Mouse (Mus musculus): ENCODE results near the gene Zscan5b. TPM values are rescaled to one million over a fixed set of nuclear protein-coding genes. Genes with fewer than 3 reads are reported as not detected.
"Not testable (repeated sequence)": the region's sequence is repeated elsewhere in the genome, so short reads cannot be mapped to it uniquely, and the experiment has no call there.

Gene Zscan5b
- total RNA-seq, 2 experiments from 2014 or later, result not detected

DNA sequence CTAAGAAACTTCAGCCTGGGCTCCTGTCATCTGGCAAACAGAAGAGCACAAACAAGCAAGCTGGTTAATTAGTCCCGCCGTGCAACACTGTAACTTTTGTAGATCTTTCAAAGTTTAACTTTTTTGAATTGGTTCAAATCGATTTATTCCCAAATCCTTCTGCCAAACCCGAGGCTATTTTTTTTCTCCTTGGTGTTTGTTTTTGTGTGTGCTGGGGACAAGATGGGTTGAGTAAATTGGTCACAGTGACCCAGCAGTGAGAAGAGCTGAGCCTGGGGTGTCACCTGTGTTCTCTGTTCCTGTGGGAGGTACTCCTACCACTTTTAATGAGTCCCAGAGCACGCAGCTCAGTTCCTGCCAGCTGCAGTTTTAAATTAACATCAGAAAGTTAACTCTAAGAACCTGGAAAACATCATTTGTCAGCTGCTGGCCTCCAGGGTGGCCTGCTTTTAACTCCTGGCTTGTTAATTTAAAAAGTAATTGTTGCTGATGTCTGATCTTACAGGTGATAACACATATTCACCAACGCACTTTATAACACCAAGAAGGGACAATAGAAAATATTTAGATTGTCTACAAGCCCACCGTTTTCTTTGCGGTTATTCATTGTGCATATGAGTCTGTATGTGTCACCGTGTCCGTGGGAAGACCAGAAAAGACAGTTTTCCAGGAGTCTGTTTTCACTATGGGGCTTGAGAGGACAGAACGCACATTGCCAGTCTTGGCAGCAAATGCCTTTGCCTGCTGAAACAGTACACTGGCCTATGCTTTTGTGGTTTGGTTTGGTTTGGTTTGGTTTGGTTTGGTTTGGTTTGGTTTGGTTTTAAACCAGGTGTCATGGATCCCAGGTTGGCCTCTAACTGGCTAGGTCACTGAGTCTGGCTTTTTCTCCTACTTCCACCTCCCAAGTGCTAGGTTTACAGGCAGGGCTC lies 22.5 kb downstream of the Zscan5b start:
- ATAC-seq (replicated peaks; ENCODE audit: poor library complexity), result no peak

DNA sequence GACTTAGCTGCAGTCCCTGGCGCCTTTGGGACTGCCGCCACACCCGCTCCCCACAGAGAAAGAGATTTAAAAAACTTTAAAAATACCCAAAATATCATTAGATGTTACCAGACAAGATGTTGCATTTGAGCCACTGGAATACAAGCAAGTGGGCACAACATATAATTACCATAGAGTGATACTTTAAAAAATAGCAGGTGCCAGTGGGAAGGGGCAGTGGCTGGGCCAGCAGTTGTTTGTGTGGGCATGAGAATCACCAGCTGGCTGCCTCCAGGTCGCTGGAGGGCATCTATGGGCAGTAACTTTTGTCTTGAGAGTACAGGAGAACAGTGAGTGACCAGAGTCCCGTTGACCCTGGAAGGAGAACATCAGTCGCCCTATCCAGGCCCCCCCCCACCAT lies 30.3 kb downstream of the Zscan5b start, which contains the start of gene Epp13:
Gene Epp13, plus strand, starts transcription at position 301 of the 400 bp plus-strand sequence.
- ATAC-seq (replicated peaks; ENCODE audit: poor library complexity), result no peak

DNA sequence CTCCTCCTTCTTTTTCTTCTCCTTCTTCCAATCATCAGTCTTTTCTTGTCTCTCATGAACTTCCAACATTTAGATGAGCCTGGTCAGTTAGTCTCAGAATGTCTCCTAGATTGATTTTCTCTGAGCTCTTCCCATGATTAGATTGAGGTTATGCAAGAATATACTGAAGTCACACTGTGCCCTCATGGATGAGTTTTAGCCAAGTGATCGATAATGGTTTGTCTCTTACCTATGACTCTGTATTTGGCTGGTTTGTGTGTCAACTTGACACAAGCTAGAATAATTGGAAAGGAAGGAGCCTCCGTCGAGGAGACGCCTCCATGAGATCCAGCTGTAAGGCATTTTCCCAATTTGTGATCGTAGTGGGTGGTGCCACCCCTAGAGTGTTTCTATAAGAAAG lies 32.4 kb downstream of the Zscan5b start:
- ATAC-seq (replicated peaks; ENCODE audit: poor library complexity), result no peak

DNA sequence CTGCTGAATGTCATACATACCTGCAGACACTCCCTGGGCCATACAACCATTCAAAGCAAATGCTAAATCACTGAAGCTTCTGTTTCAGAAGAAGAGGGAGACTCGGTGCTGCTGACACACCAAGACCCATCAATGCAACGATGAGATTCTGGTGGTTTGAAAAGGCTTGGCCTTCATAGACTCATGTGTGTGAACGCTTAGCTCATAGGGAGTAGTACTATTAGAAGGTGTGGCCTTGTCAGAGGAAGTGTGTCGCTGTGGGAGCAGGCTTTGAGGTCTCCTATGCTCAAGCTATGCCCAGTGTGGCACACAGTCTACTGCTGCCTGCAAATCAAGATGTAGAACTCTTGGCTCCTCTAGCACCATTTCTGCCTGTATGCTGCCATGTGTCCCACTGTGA lies 35.3 kb downstream of the Zscan5b start:
- ATAC-seq (replicated peaks; ENCODE audit: poor library complexity), result no peak

DNA sequence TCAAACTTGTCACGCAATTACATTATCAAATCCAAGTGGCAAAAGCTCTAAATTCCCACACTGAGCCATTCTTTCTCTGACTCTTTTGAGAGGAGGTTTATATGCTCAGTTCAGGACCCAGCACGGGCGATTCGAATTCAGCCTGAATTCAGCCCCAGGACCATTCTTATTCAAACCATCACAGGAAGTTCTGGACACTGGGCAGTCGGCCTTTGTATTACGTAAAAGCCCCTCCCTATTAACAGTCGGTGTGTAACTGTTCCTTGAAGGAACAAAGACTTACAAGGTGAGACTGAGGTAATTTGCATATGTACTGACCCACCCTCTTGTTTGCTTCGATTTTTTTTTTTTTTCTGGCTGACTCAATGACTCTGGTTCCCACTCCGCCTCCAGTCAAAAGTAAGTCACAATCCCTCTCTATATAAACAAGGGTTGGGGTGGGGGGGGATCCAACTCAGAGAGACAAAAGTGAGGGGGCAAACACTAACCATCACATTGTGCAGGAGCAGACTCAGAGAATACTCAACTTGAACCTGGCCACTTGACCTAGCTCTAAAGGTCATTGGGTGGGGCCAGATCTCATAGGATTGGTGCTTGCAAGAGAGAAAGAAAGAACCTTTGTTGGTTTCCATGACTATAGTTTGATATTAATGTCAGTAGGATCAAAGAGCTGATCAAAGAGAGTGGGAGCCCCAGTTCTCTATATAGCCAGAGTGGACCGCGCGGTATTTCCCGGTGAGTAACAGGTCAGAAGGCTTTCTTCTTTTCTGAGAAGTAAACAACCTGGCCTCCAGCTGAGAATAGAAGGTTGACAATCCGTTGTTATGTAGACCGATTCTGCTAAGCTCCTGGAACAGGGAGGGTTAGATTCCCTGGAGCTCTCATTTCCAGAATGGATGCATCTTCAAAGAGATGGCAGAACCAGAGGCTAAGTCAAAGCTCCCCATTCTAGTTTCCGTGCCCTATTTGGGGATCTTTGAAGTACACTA lies 36.4 kb downstream of the Zscan5b start:
- ATAC-seq (replicated peaks; ENCODE audit: poor library complexity), result no peak

DNA sequence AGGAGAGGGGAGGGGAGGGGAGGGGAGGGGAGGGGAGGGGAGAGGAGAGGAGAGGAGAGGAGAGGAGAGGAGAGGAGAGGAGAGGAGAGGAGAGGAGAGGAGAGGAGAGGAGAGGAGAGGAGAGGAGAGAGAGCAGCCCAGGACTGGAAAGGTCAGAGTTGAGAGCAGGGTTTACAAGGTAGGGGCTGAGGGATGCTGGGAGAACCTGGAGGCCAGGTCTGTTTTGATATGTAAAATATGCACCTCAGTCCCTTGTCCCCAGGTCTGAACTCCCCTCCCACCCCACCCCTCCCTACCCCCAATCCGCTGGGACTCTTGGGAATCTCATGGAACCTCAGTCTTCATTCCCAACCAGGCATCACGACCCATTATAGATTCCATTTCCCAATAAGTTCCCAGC lies 37.9 kb downstream of the Zscan5b start:
- ATAC-seq (replicated peaks; ENCODE audit: poor library complexity), result not testable (repeated sequence)

DNA sequence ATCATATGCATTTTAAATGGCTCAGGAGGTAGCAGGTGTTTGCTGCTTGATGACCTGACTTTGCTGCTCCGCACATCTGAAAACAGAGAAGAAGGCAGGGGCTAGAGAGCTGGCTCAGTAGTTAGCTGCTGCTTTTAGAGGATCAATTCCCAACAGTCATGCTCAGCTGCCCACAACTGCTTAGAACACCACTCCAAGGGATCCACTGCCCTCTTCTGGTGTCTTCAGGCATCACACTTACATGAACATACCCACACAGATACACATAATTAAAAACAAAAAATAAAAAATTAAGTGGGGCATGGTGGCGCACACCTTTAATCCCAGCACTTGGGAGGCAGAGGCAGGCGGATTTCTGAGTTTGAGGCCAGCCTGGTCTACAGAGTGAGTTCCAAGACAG lies 40.0 kb downstream of the Zscan5b start:
- peak; percentile 44; the same call in 1 of the 2 replicates for ATAC-seq (replicated peaks; ENCODE audit: poor library complexity)

DNA sequence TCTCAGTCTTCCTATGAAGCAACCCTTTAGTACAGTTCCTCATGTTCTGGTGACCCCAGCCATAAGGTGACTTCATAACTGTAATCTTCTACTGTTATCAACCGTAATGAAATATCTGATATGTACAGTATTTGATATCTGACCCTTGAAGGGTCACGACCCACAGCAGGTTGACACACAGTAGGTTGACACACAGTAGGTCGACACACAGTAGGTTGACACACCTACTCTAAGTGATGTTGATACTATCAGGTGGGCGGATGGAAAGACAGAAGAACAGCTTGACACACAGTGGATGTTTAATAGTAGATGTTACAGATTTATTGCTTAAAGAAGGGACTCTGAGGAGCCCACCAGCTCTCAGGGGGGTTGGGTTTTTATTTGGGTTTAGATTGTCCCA lies 40.9 kb downstream of the Zscan5b start:
- no peak for ATAC-seq (replicated peaks; ENCODE audit: poor library complexity)

DNA sequence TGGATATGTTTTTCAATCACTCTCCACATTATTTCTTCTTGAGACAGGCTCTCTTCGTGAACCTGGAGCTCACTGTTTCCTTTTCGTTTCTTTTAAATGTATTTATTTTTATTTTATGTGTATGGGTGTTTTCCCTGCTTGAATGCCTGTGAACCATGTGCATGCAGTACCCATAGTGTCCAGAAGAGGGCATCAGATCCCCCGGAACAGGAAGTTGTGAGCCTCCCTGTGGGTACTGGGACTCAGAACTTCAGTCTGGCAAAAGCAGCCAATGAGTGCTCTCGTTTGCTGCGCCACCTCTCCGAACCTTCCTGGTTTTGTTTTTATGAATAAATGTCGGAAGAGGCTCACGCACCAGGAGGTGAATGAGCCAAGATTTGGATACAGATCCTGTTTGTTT lies 43.6 kb downstream of the Zscan5b start:
- peak; percentile 98 for ATAC-seq (replicated peaks; ENCODE audit: poor library complexity)

DNA sequence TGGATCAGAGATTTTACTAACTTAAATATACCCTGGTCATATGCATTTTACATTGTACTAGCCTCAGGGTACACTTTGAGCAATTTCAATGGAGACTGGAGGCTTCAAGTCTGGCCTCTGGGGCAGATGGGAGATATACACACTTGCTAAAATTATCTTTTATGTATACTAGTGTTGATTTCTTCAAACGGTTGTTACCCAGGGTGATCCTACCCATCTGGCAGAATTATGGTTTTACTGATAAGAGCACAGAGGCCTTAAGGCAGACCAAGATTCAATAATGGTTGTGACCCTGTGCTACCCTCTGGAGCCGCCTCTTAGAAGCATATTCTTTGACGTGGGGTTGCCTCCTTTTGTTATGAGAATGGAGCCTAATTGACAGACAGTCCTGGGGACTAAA lies 55.8 kb downstream of the Zscan5b start:
- peak; percentile 70 for ATAC-seq (replicated peaks; ENCODE audit: poor library complexity)

DNA sequence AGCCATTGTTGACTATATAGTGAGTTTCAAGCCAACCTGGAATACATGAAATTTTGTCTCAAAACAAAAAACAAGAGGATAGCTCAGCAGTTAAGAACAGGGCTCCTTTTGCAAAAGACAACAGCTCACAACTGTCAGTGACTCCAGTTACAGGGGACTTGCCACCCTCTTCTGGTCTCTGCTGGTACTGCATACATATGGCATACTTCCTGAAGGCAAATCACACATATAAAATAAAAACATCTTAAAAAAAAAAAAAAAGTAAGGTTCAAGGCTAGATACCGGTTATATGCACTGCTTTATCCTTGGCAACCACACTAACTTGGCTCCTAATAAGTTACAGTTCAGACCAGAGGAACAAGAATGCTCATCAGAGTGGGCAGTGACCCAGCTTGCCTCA lies 60.7 kb downstream of the Zscan5b start:
- peak; percentile 47 for ATAC-seq (replicated peaks; ENCODE audit: poor library complexity)

DNA sequence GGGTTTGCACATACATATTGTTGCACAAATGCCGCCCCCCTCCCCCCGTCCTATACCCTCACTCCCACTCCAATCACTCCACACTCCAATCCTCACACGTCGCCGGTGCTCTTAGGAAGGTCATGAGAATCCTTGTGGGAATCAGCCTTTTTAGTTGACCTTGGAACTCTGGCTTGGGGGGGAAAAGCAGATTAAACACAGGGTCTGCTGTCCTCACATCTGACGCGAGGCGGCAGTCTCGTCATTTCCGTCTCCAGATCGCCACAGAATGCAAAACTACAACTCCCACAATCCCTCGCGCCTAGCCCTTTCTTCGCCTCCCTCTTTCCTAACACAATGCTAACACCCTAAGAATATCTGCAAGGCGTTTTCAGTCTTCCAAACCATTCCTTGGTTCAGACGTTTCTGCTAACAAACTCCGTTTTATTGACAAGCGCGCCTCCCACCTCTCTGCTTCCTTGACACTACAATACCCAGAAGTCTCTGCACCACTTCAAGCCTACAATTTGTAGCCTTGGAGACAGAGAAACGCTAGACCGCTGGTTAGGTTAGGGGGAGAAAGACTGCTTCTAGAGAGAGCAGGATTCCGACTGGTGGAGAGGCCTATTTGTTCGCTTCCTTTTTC lies 61.5 kb downstream of the Zscan5b start:
- ATAC-seq (replicated peaks; ENCODE audit: poor library complexity), result peak; percentile 65

DNA sequence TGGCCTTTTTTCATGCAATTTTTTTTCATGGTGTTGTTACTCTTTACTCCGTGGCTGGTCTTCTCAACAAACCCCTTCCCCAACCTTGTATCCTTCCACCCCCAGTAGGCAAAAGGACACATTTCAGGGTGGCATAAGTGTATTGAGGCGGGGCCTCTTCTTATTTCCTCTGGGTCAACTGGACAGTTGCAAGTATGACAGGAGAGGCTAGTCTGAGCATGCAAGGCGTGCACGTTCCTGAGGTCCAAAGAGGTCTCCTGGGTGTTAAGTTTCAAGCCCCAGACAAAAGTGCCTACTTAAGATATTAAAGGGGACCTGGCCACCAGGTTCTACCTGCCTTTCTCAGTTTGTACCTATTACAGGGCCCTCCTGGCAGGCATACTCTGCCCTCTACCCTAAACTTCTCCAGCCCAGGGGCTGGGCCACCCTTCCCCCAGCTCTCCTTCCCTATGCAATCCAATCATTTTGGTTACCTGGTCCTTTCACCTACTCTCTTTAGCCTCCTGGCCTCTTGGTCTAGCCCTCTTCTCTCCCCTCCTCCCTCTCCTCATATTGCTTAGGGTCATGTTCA lies 62.4 kb downstream of the Zscan5b start:
- no peak for ATAC-seq (replicated peaks; ENCODE audit: poor library complexity)

DNA sequence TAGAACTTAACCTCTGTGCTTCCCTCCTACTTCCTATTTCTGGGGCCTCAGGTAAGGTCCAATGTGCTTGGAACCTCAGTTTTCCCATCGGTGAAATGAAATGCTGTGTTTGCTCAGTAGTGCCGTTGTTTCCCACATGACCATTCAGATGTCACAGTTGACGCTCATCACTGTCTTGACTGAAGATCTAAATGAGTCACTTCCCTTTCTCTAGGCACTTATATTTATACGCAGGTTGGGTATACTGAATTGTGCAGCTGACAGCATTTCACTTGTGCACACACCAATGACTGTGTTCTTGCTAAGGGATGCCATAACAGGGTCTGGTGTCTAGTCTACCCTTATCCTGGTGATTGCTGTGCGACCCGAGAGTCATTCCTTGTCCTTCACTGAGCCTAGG lies 63.3 kb downstream of the Zscan5b start:
- ATAC-seq (replicated peaks; ENCODE audit: poor library complexity), result peak; percentile 5; the same call in 1 of the 2 replicates

DNA sequence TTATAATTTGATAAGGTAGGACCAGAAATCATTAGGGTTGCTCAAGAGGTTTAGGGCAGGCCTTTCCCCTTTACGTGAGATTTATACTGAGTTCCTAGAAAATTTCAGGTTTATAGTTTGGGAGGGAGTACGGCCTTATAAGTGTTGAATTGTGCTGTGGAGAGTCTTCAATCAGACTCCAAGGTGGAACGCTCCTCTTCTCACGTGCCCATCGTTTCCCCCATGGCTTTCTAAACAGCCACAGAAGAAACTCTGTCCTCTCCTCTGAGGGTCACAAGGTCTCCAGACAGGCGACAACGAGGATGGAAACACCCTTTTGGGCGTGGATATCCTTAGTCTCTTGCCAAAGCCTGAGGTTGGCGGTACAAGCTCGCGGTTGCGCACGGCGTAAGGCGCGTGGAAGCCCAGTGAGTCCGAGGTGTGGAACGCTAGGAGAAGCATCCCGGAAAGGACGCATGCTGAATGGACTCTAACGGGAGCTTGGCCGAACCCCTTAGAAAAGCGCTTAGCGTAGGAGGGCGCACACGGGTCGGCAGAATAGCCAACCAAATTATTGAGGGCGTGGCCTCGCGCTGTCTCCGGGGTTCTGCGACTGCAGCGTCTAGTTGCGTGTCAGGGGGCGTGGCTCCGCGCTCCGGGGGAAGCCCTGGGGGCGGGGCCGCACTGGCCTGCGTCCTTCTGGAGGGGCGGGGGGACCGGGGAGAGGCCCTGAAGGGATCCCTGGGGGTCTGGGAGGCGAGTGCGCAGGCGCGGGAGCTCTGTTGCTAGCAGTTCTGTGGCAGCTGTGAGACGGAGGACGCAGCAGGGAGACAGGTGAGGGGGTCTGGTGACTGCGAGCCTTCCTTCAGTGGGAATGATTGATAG lies 64.0 kb downstream of the Zscan5b start, which contains the start of gene Zfp667:
Gene Zfp667, plus strand, starts transcription at position 738 of the 864 bp plus-strand sequence.
- ATAC-seq (replicated peaks; ENCODE audit: poor library complexity), result peak; percentile 60

DNA sequence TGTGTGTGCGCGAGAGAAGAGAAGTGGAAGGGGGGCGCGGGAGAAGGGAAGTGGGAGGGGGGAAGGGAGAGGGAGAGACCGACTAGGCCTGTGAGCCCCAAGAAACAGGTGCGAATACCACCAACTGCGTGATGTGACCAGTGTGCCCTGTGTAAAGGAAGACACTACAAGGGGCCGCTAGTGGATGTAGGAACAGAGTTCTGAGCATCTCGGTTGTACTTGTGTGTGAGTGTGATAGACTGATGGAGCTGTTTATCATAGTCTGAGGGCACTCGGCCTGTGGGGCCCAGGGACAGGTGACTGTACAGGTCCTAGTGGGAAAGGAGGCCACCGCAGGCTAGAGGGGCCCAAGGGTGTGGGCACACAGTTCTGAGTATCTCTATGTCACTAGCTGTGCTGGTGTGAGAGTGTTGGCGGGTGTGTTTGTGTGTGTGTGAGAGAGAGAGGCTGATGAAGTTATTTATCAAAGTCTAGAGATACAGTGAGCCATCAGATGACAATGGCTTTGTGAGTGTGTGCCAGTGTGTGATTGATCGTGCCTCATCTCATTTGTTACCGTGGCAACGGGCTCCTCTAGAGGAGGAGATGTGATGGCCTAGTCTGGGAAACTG lies 64.9 kb downstream of the Zscan5b start:
- ATAC-seq (replicated peaks; ENCODE audit: poor library complexity), result no peak
